Mouse (Mus musculus): ENCODE data around the gene Daglb.

Gene Daglb

GRCm38 (mm10) chr5:143464100-143464756, at the start of gene Daglb:
Gene Daglb (plus strand): TSS chr5:143464584.
- peak; percentile 86 for DNase-seq (ENCODE audit: low spot score)

- DNase-seq (ENCODE audit: low spot score), result no peak
These were observed 42.9 kb upstream of the Daglb start for GRCm38 (mm10) chr5:143421484-143421883.

- DNase-seq (ENCODE audit: low spot score), result no peak
These were observed 41.4 kb upstream of the Daglb start for GRCm38 (mm10) chr5:143422990-143423389.

- DNase-seq (ENCODE audit: low spot score), result peak; percentile 66
These were observed 40.4 kb upstream of the Daglb start for GRCm38 (mm10) chr5:143423899-143424519.

GRCm38 (mm10) chr5:143434421-143434820, 30.0 kb upstream of the Daglb start:
- DNase-seq (ENCODE audit: low spot score), result peak; percentile 64

GRCm38 (mm10) chr5:143441298-143441697, 23.1 kb upstream of the Daglb start:
- DNase-seq (ENCODE audit: low spot score), result no peak

GRCm38 (mm10) chr5:143441753-143442152, 22.6 kb upstream of the Daglb start:
- DNase-seq (ENCODE audit: low spot score), result no peak

GRCm38 (mm10) chr5:143463671-143464070, 713 bp upstream of the Daglb start:
- DNase-seq (ENCODE audit: low spot score), result no peak

- DNase-seq (ENCODE audit: low spot score), result no peak
These were observed 354 bp downstream of the Daglb start for GRCm38 (mm10) chr5:143464757-143465118.

GRCm38 (mm10) chr5:143465156-143466085, 1.0 kb downstream of the Daglb start:
- DNase-seq (ENCODE audit: low spot score), result no peak

GRCm38 (mm10) chr5:143466891-143467669, 2.7 kb downstream of the Daglb start:
- no peak for DNase-seq (ENCODE audit: low spot score)

GRCm38 (mm10) chr5:143467931-143468330, 3.5 kb downstream of the Daglb start:
- DNase-seq (ENCODE audit: low spot score), result no peak

GRCm38 (mm10) chr5:143469628-143470027, 5.2 kb downstream of the Daglb start:
- DNase-seq (ENCODE audit: low spot score), result no peak

GRCm38 (mm10) chr5:143470421-143471164, 6.2 kb downstream of the Daglb start:
- DNase-seq (ENCODE audit: low spot score), result peak; percentile 37

- no peak for DNase-seq (ENCODE audit: low spot score)
These were observed 6.8 kb downstream of the Daglb start for GRCm38 (mm10) chr5:143471165-143471546.

- no peak for DNase-seq (ENCODE audit: low spot score)
These were observed 7.7 kb downstream of the Daglb start for GRCm38 (mm10) chr5:143471953-143472618.

GRCm38 (mm10) chr5:143475153-143475844, 10.9 kb downstream of the Daglb start:
- peak; percentile 58 for DNase-seq (ENCODE audit: low spot score)

GRCm38 (mm10) chr5:143476013-143476412, 11.6 kb downstream of the Daglb start:
- DNase-seq (ENCODE audit: low spot score), result no peak

- DNase-seq (ENCODE audit: low spot score), result no peak
These were observed 13.5 kb downstream of the Daglb start for GRCm38 (mm10) chr5:143477901-143478300.

- no peak for DNase-seq (ENCODE audit: low spot score)
These were observed 20.6 kb downstream of the Daglb start for GRCm38 (mm10) chr5:143484955-143485354.
